Mouse (Mus musculus): Measurements from ENCODE around the gene Lmf1.

The Lmf1 gene

GRCm38 (mm10) chr17:25700863-25701496, 122.1 kb downstream of the Lmf1 start:
- in situ Hi-C loops (cut with MboI, MseI): no loop called here

- in situ Hi-C loops (cut with MboI, MseI): loop anchor here (10.0 kb wide), 1 partner anchor 945 kb away; no protein-coding TSS in a partner anchor
These were observed 131.1 kb downstream of the Lmf1 start for GRCm38 (mm10) chr17:25709994-25710393.

GRCm38 (mm10) chr17:25711136-25711535, 132.3 kb downstream of the Lmf1 start:
- in situ Hi-C loops (cut with MboI, MseI): loop anchor here (10.0 kb wide), 1 partner anchor 946 kb away; no protein-coding TSS in a partner anchor

All from T-helper 2 cell (primary cell).